Mouse (Mus musculus) gastrocnemius, postnatal 25 days (tissue): ENCODE measurements at regions not wholly inside any gene's neighbourhood (a gene's known extent, or its start where the extent isn't known, plus 50 kb on each side); places are given as distances from the start of the nearest gene placed in this dataset.

Source experiments
- DNase-seq: peaks from one replicate; pipeline ENCODE4 v3.0.0; 2022

DNA sequence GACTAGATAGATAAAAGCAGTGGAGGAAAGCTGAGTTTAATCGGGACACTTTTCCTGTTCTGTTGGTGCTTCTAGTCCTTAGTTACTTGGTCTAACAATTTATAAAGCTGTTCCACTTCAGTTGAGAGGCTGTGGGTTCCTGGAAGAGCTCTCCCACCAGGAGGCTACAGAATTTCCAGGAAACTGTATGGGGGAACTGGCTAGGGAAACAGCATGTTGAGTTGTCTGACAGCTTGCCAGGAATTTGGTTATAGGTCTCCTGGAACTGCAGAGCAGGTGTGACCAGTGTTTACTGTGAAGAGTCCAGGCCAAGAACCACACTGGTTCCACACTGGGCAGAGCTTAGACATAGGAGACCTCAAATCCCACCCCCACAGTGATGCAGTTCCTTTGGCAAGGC, 65.0 kb upstream of the Pik3cg start:
- no peak for DNase-seq

- no peak for DNase-seq
Observed at GRCm38 (mm10) chr12:32279861-32280260, 71.4 kb upstream of the Pik3cg start.

- no peak for DNase-seq
Observed at GRCm38 (mm10) chr12:32280309-32280708, 71.8 kb upstream of the Pik3cg start.

- no peak for DNase-seq
Observed at GRCm38 (mm10) chr12:32282371-32283163, 74.1 kb upstream of the Pik3cg start.

- no peak for DNase-seq
Observed at GRCm38 (mm10) chr12:32285039-32285438, 76.6 kb upstream of the Pik3cg start.

DNA sequence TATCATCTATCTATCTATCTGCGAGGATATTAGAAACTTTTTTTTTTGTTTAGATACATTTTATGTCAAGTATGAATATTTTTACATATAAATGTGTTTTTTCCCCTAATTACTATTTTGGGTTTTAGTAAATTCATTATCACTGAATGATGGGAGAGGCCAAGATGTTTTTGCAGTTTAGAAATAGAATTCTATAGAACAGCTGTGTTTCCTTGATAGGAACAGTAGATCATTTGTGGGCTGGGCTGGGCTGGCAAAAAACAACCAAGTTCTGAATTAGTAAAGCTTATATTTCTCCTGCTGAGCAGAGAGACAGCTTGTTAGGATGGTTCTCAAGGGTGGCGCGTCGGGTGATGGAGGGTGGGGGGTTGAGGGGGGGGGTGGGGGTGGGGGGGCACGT, 78.2 kb upstream of the Pik3cg start:
- no peak for DNase-seq

DNA sequence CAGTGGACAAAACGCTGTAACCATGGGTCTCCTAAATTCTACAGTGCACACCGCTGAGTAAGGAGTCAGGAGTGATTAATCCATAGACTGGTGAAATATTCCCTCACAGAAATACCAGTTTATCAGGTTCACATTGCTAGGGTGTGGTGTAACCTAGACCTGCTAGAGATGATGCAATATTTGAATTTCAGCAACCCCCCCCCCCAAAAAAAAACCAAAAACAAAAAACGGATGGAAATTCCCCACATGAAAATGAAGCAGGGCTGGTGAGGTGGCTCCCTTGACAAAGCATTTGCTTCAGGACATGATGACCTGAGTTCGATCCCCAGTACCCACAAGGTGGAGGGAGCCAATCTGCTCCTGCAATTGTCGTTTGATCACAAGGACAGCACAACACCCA, 82.7 kb upstream of the Pik3cg start:
- no peak for DNase-seq

DNA sequence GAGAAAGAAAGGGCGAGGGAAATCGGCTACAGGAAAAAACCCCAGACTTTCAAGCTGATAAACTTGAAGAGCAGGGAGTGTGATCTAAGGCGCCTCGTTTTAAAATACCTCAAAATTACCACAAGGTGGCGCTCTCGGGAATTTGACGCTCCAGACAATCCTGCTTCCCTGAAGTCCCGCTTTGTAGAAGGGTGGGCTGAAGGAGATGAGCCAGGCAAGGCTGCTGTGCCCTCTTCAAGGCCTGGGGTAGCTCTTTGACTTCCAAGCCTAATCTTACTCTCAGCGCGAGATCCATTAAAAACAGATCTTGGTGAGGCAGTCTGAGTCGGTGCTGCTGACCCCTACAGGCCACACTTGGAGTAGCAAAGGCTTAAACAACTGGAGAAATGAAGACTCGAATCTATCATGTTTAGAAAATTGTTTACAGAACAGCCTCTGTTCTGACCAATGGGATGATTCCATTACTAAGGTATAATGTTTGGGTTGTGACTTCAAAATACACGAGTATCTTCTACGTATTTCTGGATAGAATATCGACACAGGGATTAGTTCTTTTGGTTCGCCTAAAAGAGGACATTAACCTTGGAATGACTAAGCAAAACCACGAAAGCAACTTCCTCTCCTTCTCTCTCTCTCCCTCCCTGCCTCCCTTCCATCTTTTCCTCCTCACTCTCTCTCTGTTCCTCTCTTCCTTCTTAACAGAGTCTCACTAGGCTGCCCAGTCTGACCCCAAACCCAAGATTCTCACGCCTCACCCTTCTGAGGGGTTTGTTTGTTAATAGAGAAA, 83.7 kb upstream of the Pik3cg start:
- DNase-seq: peak; percentile 32

DNA sequence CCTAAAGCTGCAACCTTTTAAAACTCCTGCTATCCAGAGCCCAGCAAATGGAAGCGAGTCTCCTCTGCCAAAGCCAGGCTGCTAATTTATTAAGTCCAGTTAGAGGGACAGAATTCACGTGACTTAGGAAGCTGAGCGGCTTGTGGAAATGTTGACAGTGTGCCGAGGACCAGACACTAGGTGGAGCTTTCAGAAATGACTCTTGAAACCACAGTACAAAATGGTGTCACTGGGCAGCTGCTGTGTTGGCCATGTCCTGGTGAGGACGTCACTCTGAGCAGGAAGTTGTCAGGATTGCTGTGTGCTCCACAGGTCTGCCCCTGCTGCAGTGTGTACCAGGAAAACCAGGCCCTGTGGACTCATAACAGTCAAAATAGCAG, 84.3 kb upstream of the Pik3cg start:
- no peak for DNase-seq

DNA sequence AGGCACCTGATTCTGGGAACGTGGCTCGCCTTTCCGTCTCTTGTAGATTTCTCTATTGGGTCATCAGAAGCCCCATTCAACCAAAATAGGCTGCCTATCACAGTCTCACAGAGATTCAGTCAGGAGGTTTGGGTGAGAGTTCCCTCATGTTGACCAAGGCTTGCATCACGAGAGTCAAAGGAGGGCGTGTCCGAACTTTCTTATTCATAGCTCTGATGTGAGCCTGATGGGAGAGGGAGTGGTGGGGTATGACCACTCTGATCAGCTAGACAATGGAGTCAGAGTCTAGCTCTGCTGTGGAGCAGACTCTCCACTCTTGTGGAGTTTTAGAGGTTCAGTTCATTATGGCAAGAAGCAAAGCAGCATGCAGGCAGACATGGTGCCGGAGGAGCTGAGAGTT, 81.1 kb upstream of the Ccdc71l start:
- DNase-seq: no peak

GRCm38 (mm10) chr12:32299714-32300113, 78.8 kb upstream of the Ccdc71l start:
- DNase-seq: no peak

- DNase-seq: no peak
Observed at GRCm38 (mm10) chr12:32305736-32306135, 72.8 kb upstream of the Ccdc71l start.

- no peak for DNase-seq
Observed at GRCm38 (mm10) chr12:32306326-32306725, 72.2 kb upstream of the Ccdc71l start.

GRCm38 (mm10) chr12:32307280-32308006, 71.1 kb upstream of the Ccdc71l start:
- no peak for DNase-seq

GRCm38 (mm10) chr12:32315099-32315783, 63.3 kb upstream of the Ccdc71l start:
- no peak for DNase-seq
